Mouse (Mus musculus): Measurements from ENCODE around the gene Uimc1.
A peak's percentile ranks its signal among the peaks of the same experiment; 100 is the strongest.

Uimc1 gene

GRCm38 (mm10) chr13:55040016-55040415 lies 60.1 kb downstream of the Uimc1 start:
- no peak for DNase-seq (ENCODE audit: low spot score)

- DNase-seq (ENCODE audit: low spot score): no peak
Measured at GRCm38 (mm10) chr13:55024215-55024614, 75.9 kb downstream of the Uimc1 start.

GRCm38 (mm10) chr13:55022715-55023114 lies 77.4 kb downstream of the Uimc1 start:
- no peak for DNase-seq (ENCODE audit: low spot score)

GRCm38 (mm10) chr13:55022256-55022655 lies 77.8 kb downstream of the Uimc1 start:
- DNase-seq (ENCODE audit: low spot score): no peak

GRCm38 (mm10) chr13:55021194-55021779 lies 78.8 kb downstream of the Uimc1 start, which contains the start of gene Hk3:
Gene Hk3 (minus strand): TSS chr13:55021385.
- DNase-seq (ENCODE audit: low spot score): no peak

GRCm38 (mm10) chr13:55020051-55020450 lies 80.0 kb downstream of the Uimc1 start:
- no peak for DNase-seq (ENCODE audit: low spot score)

- DNase-seq (ENCODE audit: low spot score): no peak
Measured at GRCm38 (mm10) chr13:55019181-55019580, 80.9 kb downstream of the Uimc1 start.

GRCm38 (mm10) chr13:55018700-55019099 lies 81.4 kb downstream of the Uimc1 start:
- DNase-seq (ENCODE audit: low spot score): no peak

GRCm38 (mm10) chr13:55017898-55018599 lies 82.1 kb downstream of the Uimc1 start:
- DNase-seq (ENCODE audit: low spot score): no peak

- peak; percentile 17 for DNase-seq (ENCODE audit: low spot score)
Measured at GRCm38 (mm10) chr13:55017154-55017897, 82.8 kb downstream of the Uimc1 start.

- peak; percentile 35 for DNase-seq (ENCODE audit: low spot score)
Measured at GRCm38 (mm10) chr13:55014451-55014850, 85.6 kb downstream of the Uimc1 start.

GRCm38 (mm10) chr13:55013702-55014344 lies 86.3 kb downstream of the Uimc1 start:
- no peak for DNase-seq (ENCODE audit: low spot score)

- no peak for DNase-seq (ENCODE audit: low spot score)
Measured at GRCm38 (mm10) chr13:55011981-55012478, 88.1 kb downstream of the Uimc1 start.

- DNase-seq (ENCODE audit: low spot score): no peak
Measured at GRCm38 (mm10) chr13:55011103-55011502, 89.0 kb downstream of the Uimc1 start.

- DNase-seq (ENCODE audit: low spot score): no peak
Measured at GRCm38 (mm10) chr13:55008589-55008988, 91.5 kb downstream of the Uimc1 start.

GRCm38 (mm10) chr13:55006415-55006742 lies 93.7 kb downstream of the Uimc1 start:
- DNase-seq (ENCODE audit: low spot score): no peak

- DNase-seq (ENCODE audit: low spot score): no peak
Measured at GRCm38 (mm10) chr13:55005691-55006414, 94.2 kb downstream of the Uimc1 start.

- peak; percentile 64 for DNase-seq (ENCODE audit: low spot score)
Measured at GRCm38 (mm10) chr13:55004646-55005045, 95.5 kb downstream of the Uimc1 start.

GRCm38 (mm10) chr13:55002090-55002489 lies 98.0 kb downstream of the Uimc1 start:
- no peak for DNase-seq (ENCODE audit: low spot score)

- DNase-seq (ENCODE audit: low spot score): no peak
Measured at GRCm38 (mm10) chr13:55000433-55000832, 99.7 kb downstream of the Uimc1 start.

- DNase-seq (ENCODE audit: low spot score): no peak
Measured at GRCm38 (mm10) chr13:54997568-54997967, 102.5 kb downstream of the Uimc1 start.

GRCm38 (mm10) chr13:54995161-54995560 lies 104.9 kb downstream of the Uimc1 start:
- no peak for DNase-seq (ENCODE audit: low spot score)
